Mouse (Mus musculus): ENCODE measurements around the gene Tekt1.

Gene Tekt1

DNA sequence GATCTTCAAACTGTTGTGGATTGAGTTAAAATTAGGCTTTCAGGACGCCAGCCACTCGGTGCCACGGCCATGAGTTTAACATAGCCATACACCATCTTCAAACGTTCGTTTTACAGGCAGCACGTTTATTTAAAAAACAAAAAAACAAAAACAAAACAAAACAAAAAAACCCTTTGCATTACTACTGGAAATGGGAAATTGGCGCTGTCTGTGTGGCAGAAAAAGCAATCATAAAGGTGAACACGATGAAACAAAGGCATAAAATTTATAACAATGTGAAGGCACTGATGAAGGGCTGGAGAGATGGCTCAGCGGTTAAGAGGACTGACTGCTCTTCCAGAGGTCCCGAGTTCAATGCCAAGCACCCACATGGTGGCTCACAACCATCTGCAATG is at the start of gene Tekt1:
Tekt1 (minus strand) TSS at position 96 of the 395 bp plus-strand sequence.
- in situ Hi-C loops (cut with MboI; ENCODE audit: low sequenced_read_pairs): no loop called here

DNA sequence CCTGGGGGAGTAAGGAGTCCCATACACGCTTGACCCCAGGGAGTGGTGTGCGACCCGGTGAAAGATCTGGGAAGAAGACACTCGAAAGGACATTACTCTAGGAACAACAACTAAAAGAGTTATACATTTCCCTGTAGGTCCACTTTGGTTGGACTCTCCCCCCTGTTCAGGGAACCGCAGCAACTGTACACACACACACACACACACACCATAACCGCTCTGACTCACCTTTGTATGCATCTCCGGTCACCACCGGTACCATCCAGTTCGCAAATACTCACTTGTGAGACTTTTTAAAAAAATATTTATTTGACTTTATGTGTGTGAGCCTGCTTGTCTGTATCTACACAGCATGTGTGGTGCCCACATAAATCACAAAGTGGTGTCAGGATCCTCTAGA is 49.7 kb upstream of the Tekt1 start:
- in situ Hi-C loops (cut with MboI; ENCODE audit: low sequenced_read_pairs): loop anchor here (25.0 kb wide), 1 partner anchor 175 kb away; no protein-coding TSS in a partner anchor

DNA sequence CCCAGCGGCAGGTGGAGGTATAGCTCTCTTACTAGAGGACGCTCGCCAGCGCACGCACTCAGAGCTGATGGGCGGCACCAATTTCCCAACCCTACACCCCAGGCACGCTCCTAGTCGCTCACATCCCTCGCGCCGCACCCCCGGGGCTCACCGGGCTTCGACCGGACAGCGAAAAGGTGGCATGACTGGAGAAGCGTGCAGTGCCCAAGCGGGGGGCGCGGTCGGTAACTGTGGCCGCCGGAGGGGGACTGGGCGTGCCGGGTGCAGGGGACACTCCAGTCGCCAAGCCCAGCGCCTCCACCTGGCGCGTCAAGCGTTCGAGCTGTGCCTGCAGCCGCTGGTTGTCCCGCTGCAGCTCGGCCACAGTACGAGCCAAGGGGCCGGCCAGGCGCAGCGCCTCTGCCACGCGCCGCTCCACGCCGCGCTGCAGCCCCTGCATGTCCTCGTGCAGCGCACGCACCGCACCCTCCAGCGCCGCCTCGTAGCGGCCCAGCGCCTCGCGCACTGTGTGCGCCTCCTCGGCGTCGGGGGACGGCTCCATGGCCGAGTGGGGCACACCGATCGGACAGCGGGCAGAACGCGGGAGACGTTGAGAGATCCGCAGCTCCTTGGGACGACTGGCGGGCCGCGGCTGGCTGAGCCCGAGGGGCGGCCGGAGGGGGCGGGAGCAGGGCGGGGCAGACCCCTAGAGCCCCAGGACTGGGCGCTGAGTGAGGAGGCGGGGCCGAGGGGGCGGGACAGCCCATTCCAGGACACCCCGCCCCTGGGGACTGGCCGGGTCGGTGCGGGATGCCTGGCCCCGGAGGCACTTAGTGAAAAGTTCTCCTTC is 49.1 kb upstream of the Tekt1 start, which contains the start of gene Smtnl2:
Smtnl2 (minus strand) TSS at position 621 of the 829 bp plus-strand sequence.
- in situ Hi-C loops (cut with MboI; ENCODE audit: low sequenced_read_pairs): loop anchor here (25.0 kb wide), 1 partner anchor 174 kb away; no protein-coding TSS in a partner anchor

DNA sequence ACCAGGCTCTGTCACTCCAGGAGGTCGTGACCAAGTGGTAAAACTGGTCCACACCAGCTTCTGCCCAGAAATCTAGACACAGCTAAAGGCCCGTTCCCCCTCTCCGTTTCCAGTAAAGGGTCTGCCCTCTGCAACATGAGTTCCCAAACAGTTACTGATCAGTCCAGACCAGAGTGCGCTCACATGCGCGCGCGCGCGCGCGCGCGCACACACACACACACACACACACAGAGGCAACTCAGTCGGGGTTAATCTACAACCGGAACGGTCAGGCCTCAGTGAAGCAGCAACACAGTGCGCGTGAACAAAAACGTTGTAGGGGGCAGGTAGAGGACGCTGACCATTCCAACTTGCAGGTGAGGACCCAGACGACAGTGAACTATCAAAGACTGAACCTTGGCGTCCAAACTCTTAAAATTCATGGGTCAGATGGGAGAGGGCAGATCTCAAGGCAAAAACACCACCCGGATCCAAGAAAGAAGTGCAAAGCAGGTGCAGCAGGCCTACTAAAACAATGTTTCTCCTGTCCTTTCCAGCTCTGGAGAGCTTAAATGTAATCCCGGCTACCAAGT is 48.4 kb upstream of the Tekt1 start:
- in situ Hi-C loops (cut with MboI; ENCODE audit: low sequenced_read_pairs): loop anchor here (25.0 kb wide), 1 partner anchor 173 kb away; no protein-coding TSS in a partner anchor

DNA sequence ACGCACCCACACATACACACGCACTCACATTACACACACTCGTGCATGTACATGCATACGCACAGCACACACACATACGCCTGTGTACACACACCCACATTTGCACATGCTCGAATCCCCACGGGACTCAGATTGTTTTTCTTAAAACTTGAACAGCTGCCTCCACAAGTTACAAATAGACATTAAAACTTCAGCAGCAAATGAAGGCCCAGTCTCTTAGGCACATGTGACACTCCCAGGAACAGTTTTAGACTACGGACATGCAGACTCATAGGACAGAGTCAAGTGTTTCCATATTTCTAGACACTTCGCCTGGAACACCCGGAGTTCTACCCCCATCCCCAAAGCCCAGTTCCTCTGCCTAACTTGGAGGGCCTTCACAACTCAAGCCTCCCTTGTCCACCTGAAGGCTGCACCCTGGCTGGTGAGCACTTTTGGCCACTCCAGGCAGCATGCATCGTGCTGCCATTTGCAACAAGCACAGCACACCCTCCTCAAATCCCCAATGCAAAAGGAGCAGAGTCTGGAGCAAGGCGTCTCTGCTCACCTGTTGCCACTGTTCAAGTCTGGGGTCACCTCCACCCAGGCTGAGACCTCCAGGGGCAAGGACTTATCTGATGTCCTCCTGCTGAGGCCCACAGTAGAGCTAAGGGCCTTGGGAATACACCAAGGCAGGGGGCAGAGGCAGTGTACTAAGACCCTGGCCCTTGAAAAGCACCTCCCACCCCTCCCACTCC is 47.6 kb upstream of the Tekt1 start:
- in situ Hi-C loops (cut with MboI; ENCODE audit: low sequenced_read_pairs): loop anchor here (25.0 kb wide), 1 partner anchor 173 kb away; no protein-coding TSS in a partner anchor

DNA sequence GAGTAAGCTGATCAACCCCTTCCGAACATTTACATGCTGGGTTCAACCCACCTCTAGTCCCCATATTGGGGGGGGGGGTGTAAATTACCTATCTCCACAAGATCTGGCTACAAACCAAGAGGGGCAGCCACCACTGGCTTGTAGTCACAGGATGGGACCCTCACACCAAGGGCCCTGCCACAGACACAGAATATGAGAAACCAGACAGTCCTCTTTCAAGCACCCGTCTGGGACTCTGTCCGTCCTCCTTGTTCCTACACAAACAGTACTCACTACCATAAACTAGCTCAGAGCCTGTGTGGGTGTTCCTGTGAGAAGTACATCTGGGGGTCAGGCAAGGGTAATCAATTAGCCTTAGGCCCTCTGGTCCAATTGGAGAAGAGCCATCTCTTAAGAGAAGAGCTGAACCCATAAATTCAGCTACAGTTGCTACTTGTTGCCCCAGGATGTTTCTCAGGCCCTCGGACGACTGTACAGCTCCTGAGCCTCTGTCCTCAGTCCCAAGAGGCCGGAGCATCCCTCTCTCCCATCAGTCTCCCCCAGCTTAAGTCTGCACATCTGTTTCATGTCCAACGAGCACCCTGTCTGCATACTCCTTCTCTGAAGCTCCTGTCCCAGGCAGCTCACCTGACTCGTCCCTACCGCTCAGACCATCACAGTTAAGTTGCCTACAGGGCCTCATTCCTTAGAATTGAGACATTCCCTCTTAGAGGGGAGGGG is 46.4 kb upstream of the Tekt1 start:
- in situ Hi-C loops (cut with MboI; ENCODE audit: low sequenced_read_pairs): loop anchor here (25.0 kb wide), 1 partner anchor 171 kb away; no protein-coding TSS in a partner anchor

DNA sequence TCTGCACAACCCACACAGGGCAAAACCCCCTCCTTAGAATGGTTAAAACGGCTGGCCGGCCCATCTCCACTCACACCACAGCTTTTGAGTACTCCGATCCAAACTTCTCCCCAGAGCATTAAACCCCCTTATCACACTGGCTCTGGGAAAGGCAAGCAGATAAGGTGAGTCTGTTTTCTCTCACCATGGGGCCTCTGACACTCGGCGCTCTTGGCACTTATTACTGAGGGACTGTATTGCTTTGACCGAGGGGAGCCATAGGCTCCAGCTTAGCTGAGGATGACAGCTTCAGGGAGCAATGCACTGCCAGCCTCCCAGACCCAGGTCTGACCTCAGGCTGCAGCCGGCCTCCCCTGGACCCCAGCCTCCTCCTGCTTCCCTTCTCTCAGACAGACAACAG is 45.3 kb upstream of the Tekt1 start:
- in situ Hi-C loops (cut with MboI; ENCODE audit: low sequenced_read_pairs): loop anchor here (25.0 kb wide), 1 partner anchor 170 kb away; no protein-coding TSS in a partner anchor

DNA sequence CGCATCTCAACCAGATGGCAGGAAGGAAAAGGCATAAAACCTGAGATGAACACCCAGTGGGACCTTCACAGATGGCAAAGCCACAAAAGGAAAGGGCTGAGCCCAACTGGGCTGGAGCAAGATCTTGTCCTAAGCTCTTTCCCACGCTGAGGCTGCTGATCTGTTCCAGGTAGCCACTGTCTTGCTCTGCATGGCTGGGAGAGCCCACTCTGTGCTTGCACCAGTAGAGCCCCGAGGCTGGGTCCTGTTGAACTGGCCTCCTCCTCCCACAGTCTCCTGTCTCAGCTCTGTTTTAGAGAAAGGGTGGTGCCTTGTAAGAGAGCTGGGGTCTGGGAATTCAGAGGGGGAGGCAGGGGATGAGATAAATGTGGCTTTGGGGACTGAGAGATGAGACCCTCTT is 44.8 kb upstream of the Tekt1 start:
- in situ Hi-C loops (cut with MboI; ENCODE audit: low sequenced_read_pairs): loop anchor here (25.0 kb wide), 1 partner anchor 170 kb away; no protein-coding TSS in a partner anchor

DNA sequence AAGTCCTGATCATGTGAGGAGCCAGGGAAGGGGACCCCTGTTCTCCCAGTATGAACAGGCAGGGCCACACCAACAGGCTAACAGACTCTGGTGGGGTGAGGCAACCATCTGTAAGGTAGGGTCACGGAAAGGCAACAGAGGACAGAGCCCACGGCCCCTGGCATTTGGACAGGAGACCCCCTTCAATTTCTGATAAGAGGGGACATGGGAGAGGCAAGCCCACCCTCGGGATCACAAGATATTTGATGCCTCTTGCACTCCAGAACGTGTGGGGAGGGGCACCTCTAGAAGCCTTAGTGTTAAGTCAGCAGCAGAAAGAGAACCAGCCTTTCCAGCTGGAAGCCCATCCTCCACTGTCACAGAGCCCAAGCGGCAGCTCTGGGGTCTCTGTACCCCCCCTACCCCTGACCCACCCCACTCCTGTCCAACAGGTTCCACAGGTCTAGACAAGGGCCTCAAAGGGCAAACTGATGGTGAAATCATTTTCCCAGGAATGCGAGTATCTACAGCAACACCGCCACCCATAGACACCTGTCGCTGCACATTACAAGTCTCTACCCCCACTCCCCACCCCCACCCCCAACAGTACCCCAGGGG is 43.9 kb upstream of the Tekt1 start:
- in situ Hi-C loops (cut with MboI; ENCODE audit: low sequenced_read_pairs): loop anchor here (25.0 kb wide), 1 partner anchor 169 kb away; no protein-coding TSS in a partner anchor

DNA sequence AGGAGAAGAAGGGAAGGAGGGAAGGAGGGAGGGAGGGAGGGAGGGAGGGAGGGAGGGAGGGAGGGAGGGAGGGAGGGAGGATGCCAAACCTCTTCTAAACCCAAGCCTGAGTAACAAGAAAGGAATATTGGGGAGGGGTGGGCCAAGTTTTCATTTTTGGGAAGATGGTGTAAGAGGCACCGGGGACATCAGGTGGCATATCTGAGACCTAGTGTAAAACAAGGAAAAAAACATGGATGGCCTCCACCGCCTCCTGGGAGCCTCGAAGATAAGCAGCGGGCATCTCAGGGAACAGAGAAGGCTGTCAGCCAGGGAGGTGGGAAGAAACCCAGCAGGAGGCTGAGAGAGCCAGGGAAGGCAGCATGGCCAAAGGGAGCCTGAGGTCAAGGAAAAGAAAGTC is 43.3 kb upstream of the Tekt1 start:
- in situ Hi-C loops (cut with MboI; ENCODE audit: low sequenced_read_pairs): loop anchor here (25.0 kb wide), 1 partner anchor 168 kb away; no protein-coding TSS in a partner anchor

DNA sequence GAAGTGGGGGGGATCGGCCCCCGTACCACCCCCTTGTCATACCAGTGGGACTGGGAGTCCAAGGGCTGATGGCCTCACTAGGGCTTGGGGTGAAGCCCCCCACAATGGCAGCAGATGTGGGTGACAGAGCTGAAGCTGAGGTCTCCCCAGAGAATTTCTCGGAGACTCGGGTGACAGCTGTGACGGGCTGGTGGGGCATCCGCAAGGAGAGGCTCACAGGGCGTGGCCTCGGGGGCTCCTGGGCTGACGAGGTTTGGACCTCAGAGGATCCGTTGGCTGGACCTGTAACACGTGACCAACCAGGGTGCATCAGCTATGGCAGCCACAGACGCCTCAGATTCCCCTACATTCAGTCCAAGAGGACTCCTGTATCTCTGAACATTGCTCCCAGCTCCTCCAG is 40.7 kb upstream of the Tekt1 start:
- in situ Hi-C loops (cut with MboI; ENCODE audit: low sequenced_read_pairs): loop anchor here (25.0 kb wide), 1 partner anchor 166 kb away; no protein-coding TSS in a partner anchor

DNA sequence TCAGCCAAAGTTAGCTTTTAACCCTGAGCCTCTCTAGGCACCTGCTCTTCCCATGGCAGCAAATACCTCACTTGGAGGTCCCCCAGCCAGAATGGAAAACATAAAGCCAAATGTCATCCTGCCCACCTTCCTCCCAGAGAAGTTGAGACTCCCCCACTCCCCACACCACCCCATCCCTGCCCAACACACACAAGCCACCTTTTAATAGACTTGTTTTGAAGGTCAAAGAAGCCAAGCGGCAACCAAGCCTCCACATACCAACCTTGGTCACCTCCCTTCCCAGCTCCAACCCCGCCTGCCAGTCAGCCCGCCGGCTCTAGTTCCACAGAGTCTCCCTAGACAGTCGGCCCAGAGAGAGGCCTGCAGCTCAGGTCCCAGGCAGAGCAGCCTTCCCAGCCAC is 39.8 kb upstream of the Tekt1 start:
- in situ Hi-C loops (cut with MboI; ENCODE audit: low sequenced_read_pairs): loop anchor here (25.0 kb wide), 1 partner anchor 165 kb away; no protein-coding TSS in a partner anchor

DNA sequence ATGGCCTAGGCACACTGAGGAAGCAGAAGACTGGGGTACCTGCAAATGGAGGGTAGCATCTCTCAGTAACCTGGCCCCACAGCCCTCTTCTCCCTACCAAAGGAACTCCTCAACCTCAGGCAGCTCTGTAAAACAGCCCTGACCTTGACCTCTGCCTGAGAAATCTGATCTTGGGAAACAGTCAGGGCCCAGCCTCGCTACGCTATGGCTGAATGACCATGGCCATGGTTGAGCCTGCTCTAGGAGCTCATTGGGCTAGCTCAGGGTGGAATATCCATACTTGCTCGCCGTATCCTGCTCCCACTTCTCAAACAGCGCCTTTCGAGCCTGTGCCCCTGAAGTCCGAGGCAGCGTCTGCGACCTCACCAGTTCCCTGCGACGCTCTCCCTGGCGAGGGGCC is 38.8 kb upstream of the Tekt1 start:
- in situ Hi-C loops (cut with MboI; ENCODE audit: low sequenced_read_pairs): loop anchor here (25.0 kb wide), 1 partner anchor 164 kb away; no protein-coding TSS in a partner anchor

DNA sequence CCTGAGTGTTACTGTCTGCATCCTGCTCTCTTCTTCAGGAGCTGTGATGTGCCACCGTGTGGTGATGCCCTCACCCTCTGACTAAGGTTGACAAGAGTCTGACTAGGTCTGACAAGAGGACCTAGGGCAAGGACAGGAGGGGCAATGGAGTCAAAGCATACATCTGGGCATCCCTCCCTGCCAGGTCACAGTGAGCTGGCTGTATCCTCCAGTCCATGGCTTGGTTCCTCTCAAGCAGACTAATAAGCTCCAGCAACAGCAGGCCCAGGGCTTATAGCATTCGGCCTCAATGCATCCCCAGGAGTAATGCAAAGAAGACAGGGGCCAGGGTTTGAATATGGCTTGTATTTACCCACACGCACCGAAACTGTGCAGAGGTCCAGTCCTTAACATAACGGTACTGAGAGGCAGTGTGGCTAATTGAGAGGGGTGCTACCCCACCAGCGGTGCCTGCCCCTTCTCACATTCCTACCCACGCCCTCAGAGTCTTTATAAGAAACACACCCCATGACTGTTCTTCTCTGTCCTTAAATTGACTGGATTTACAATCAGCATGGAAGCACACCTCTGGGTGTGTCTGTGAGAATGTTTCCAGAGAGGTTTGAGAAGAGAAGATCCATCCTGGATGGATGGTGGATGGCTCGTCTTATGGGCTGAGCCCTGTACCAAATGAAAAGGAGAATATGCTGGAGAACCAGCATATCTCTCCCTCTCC is 35.7 kb upstream of the Tekt1 start:
- in situ Hi-C loops (cut with MboI; ENCODE audit: low sequenced_read_pairs): no loop called here

DNA sequence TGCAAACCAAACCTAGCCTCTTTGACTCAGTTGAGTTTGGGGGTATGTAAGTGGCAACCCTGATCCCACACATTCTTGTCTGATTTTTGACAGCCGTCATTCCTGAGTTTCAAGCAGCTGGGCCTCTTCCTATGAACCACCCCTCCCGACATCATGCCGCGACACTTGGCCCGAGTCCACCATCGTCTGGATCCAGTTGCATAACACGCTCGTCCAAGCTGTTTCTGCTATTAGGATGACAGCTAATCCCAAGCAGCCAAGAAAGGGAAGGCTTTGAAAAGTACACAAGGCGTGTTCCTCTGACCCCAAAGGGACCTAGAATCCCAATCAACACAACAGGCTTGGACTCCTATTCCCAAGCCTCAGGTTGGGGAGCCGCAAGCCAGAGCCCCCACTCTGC is 34.8 kb upstream of the Tekt1 start:
- in situ Hi-C loops (cut with MboI; ENCODE audit: low sequenced_read_pairs): no loop called here

DNA sequence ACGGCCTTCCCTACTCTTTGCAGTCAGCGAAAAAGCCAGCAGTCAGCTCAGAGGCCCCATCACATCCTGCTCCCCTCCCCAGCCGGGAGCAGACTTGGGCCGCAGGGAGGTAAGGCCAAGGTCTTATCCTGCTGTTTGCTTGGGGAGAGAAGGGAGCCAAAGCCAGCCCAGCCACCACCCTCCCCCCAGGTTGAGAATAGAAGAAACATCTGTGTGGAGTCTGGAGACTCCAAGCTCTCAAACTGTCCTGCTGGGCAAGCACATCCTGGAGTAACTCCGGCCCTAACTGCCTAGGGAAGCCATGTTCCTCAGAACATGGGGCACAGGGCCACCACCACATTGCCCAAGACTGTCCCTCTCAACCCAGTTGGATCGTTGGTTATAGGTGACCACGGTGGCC is 34.4 kb upstream of the Tekt1 start:
- in situ Hi-C loops (cut with MboI; ENCODE audit: low sequenced_read_pairs): no loop called here

DNA sequence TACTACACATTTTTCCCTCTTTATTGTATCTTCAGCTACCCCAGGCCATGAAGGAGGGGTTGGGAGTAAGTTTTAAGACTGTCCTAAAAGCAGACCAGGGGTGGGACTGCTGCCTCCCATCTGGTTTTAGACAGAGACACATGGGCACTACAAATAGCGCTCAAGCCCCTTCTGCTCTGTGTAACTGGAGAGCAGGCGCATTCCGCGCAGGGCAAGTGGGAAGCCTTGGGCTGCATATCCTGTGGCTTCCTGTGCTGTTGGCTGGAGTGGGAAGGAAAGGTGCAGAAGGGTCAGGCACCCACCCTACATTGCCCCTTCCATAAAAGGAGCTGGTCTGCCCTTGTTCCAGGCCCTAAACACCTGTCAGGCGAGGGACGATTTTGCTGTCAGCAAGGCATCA is 33.4 kb upstream of the Tekt1 start:
- in situ Hi-C loops (cut with MboI; ENCODE audit: low sequenced_read_pairs): no loop called here

DNA sequence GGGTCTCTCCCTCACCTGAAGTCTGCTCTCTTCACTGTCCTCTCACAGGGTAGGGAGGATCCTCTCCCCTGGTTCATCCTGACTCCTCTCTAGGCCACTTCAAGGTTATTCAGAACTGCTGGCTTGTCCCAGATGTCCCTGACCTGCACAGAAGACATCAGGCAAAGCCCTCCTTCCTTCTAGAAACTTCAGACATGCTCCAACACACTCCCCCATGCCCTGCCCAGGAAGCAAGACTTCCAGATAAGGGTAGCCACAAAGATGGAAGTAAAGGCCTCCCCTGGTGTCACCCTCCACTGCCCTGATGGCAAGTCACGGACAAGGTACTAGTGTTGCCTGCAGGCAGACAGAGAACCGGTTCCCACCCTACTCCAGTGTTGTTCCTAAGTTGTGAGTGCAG is 32.5 kb upstream of the Tekt1 start:
- in situ Hi-C loops (cut with MboI; ENCODE audit: low sequenced_read_pairs): no loop called here

DNA sequence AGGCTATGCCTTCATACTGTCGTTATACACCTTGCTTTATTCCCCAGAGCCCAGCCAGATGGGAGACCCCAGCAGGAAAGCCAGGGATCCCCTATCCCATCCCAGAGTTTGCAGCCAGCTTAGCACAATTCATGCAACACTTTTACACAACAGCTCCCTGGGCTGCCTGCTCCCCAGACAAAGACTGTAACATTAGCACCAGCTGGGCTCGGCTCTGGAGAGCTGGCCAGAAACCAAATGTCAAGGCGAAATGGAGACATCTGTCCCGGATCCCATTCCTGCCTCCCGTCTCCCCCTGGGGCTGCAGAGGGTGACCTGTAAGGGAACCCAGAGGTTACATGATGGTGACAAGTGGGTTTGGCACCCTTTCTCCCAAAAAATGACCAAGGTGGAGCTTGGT is 31.4 kb upstream of the Tekt1 start:
- in situ Hi-C loops (cut with MboI; ENCODE audit: low sequenced_read_pairs): no loop called here

Data from CH12F3 (cell line).